Mouse (Mus musculus): ENCODE data around the gene Lamtor1.

DNA sequence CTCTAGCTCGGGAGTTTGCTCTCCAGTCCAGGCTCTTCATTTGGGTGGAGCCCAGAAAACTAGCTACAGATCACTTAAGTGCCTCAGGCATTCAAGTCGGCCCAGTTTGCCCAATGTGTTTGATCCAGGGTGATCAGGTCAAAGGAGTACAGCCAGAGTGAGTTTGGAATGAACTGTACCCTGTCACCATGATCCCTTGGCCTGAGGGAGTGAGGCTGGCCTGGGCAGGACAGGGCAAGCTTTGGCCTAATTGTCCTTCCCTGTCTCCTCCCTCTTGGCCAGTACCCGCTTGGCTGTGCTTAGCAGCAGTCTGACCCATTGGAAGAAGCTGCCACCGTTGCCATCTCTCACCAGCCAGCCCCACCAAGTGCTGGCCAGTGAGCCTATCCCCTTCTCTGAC lies 4.4 kb downstream of the Lamtor1 start:
- TF ChIP-seq CTCF (IDR thresholded peaks at IDR 0.05; ENCODE audit: low read depth) (no peak), EP300 (IDR thresholded peaks at IDR 0.05; ENCODE audit: low read depth) (no peak)
